Mouse (Mus musculus) myocyte (in vitro differentiated cells): ENCODE data around the gene Fam122b.

Source experiments
- CEBPB ChIP-seq: IDR thresholded peaks from 2 replicates; pipeline ENCODE4 v1.6.1; 2011; ENCODE audit warnings: mild to moderate bottlenecking, moderate library complexity; ENCODE audit not compliant: poor library complexity, insufficient read depth, severe bottlenecking
- E2F4 ChIP-seq: IDR thresholded peaks from one replicate; pipeline ENCODE4 v1.6.1; 2011; ENCODE audit warnings: mild to moderate bottlenecking, control low read depth, moderate library complexity; ENCODE audit not compliant: insufficient read depth
- MAX ChIP-seq: IDR thresholded peaks from one replicate; pipeline ENCODE4 v1.6.1; 2011; ENCODE audit warnings: low read depth, mild to moderate bottlenecking, control low read depth
- MYOD1 ChIP-seq, 3 experiments: IDR thresholded peaks; one replicate each; pipeline ENCODE4 v1.6.1; 2011; ENCODE audit warnings: control low read depth in 2 of 3, low read depth in 2 of 3, mild to moderate bottlenecking in 2 of 3, moderate library complexity in 1 of 3; ENCODE audit not compliant: insufficient read length in 2 of 3, control insufficient read depth in 1 of 3
- MYOG ChIP-seq, 3 experiments: IDR thresholded peaks; one replicate each; pipeline ENCODE4 v1.6.1; 2011; ENCODE audit warnings: control low read depth in 2 of 3, low read depth in 2 of 3, mild to moderate bottlenecking in 2 of 3; ENCODE audit not compliant: insufficient read length in 2 of 3, control insufficient read depth in 1 of 3, insufficient read depth in 1 of 3
- POLR2A ChIP-seq: IDR thresholded peaks from one replicate; pipeline ENCODE4 v1.6.1; 2011; ENCODE audit warnings: low read depth, mild to moderate bottlenecking, control low read depth, moderate library complexity; ENCODE audit not compliant: insufficient read length
- POLR2AphosphoS2 ChIP-seq: IDR thresholded peaks from one replicate; pipeline ENCODE4 v1.6.1; 2011; ENCODE audit warnings: low read depth, control low read depth; ENCODE audit not compliant: insufficient read length
- TCF12 ChIP-seq: IDR thresholded peaks from one replicate; pipeline ENCODE4 v1.6.1; 2011; ENCODE audit warnings: mild to moderate bottlenecking, control low read depth; ENCODE audit not compliant: poor library complexity, insufficient read depth, severe bottlenecking
- TCF3 ChIP-seq: IDR thresholded peaks from one replicate; pipeline ENCODE4 v1.6.1; 2011; ENCODE audit warnings: low read depth, control low read depth; ENCODE audit not compliant: insufficient read length
- USF1 ChIP-seq: IDR thresholded peaks from one replicate; pipeline ENCODE4 v1.6.1; 2011; ENCODE audit warnings: low read depth, mild to moderate bottlenecking, control low read depth, moderate library complexity

DNA sequence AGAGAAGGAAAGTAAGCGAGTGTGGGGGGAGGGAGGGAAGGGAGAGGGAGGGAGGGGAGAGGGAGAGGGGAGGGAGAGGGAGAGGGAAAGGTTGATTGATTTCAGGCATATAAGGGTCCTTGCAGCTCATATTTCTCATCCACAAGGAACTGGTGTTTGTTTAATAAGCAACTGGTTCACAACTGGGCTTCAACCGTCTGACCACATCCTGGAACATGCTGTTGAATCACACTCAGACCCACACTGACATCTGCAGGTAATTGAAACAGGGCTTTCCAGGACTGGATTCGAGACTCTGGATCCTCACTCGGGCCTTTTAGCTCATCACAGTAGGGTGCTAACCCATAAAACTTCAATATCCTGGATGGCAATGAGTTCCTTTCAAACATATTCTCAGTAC lies 35.9 kb downstream of the Fam122b start:
- TF ChIP-seq MYOG (IDR thresholded peaks at IDR 0.05; ENCODE audit: control insufficient read depth in 1 of 3, insufficient read depth in 1 of 3, insufficient read length in 2 of 3, low read depth in 2 of 3) (no peak), CEBPB (no peak), POLR2A (no peak), E2F4 (no peak), TCF12 (no peak), MAX (no peak), POLR2AphosphoS2 (no peak), USF1 (no peak), TCF3 (no peak), MYOD1 (IDR thresholded peaks at IDR 0.05; ENCODE audit: control insufficient read depth in 1 of 3, insufficient read length in 2 of 3, low read depth in 2 of 3) (no peak)
